Mouse (Mus musculus): ENCODE results near the gene Adamts17. TPM values are rescaled to one million over a fixed set of nuclear protein-coding genes. Genes with fewer than 3 reads are reported as not detected.

Gene Adamts17
- total and polyA plus RNA-seq, 3 experiments, result not detected

DNA sequence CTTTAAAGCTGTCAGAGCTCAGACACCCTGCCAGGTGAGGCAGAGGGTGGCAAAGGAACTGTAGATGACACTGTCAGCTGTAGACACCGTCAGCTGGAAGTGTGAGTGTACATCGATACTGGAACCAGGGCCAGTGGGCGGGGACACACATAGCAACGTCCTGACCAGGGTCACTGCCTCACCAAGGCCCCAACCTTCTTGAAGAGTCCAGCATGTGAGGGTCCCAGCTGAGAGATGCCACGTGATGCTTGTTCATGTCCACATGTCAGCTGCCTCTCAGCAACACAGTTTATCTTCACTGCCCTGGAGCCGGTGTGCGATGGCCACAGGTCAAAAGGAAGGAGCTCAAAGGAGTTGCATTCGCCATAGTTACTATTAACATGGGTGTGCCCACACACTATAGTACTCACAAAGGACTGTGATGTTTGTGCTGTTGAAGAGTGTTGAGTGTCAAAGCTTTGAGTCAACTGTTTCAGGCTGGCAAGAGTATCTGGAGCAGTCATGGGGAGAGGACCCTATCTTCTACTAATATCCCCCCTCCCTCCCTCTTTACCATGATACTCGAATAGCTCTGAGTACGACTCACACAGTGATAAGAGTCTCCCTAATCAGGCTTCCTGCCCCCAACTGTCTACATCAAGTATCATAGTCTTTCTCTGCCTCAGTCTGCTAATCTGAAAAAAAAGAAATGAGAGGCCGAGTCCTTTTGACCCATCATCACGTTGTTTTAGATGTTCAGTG is 172.6 kb downstream of the Adamts17 start:
- Histone ChIP-seq H3K4me1 (ENCODE audit: control insufficient read depth in 1 of 2, insufficient read depth in 2 of 2) (no peaks in the 10 kb centered on the region), H3K4me2 (ENCODE audit: insufficient read depth, low read depth, poor library complexity, severe bottlenecking) (no peak overlapping the region), H3K36me3 (replicated peaks in 1 of 2; ENCODE audit: control insufficient read depth in 1 of 2, insufficient read depth in 1 of 2, low read length in 1 of 2) (no peaks in the 10 kb centered on the region), H3K9ac (ENCODE audit: insufficient read depth, low read depth) (no peak overlapping the region), H3K4me3 (replicated peaks in 1 of 3; ENCODE audit: low read depth in 2 of 3, low read length in 2 of 3, poor library complexity in 1 of 3) (no peak overlapping the region), H3K9me3 (replicated peaks; ENCODE audit: low read length) (peaks cover 10% of the 10 kb centered on the region), H3K27ac (ENCODE audit: insufficient read depth, low read depth) (no peak overlapping the region), H3K27me3 (replicated peaks) (peaks cover 61% of the 10 kb centered on the region), H3K79me2 (replicated peaks; ENCODE audit: control insufficient read depth, extremely low read depth, insufficient read depth, poor library complexity, severe bottlenecking) (no peaks in the 10 kb centered on the region)
- dilution Hi-C loops (cut with MboI; ENCODE audit: extremely low pct_ligation_motif_present, extremely low pct_unique_long_range_greater_than_20kb, low sequenced_read_pairs) (no loop called here), in situ Hi-C loops (cut with MboI; ENCODE audit: low pct_ligation_motif_present, low pct_unique_long_range_greater_than_20kb, low sequenced_read_pairs) (no loop called here)
- TF ChIP-seq RAD21 (IDR thresholded peaks at IDR 0.05; ENCODE audit: low read depth, low read length) (no peak), EP300 (IDR thresholded peaks at IDR 0.05; ENCODE audit: low read length) (no peak), PAX5 (IDR thresholded peaks at IDR 0.05; ENCODE audit: low read length) (no peak), KAT2A (IDR thresholded peaks at IDR 0.05; ENCODE audit: insufficient replicate concordance, low read length) (no peak), TBP (conservative IDR thresholded peaks at IDR 0.05; ENCODE audit: low read depth, low read length) (no peak), POLR2A (IDR thresholded peaks at IDR 0.05; ENCODE audit: low read depth, low read length) (no peak), GABPA (IDR thresholded peaks at IDR 0.05; ENCODE audit: insufficient replicate concordance, low read depth, low read length) (no peak), NELFE (IDR thresholded peaks at IDR 0.05; ENCODE audit: low read depth, low read length) (no peak), ETS1 (conservative IDR thresholded peaks at IDR 0.05; ENCODE audit: low read depth, low read length) (no peak), JUN (IDR thresholded peaks at IDR 0.05; ENCODE audit: insufficient read depth, low read depth, low read length) (no peak), ZC3H11A (IDR thresholded peaks at IDR 0.05; ENCODE audit: low read depth, low read length) (no peak), USF1 (IDR thresholded peaks at IDR 0.05; ENCODE audit: low read depth, low read length) (no peak), CHD1 (IDR thresholded peaks at IDR 0.05; ENCODE audit: low read depth, low read length) (no peak), ZMIZ1 (IDR thresholded peaks at IDR 0.05; ENCODE audit: low read depth, low read length) (no peak), USF2 (conservative IDR thresholded peaks at IDR 0.05; ENCODE audit: low read depth, low read length) (no peak), MAX (IDR thresholded peaks at IDR 0.05; ENCODE audit: low read length) (no peak), MYC (IDR thresholded peaks at IDR 0.05; ENCODE audit: low read depth, low read length) (no peak), CTCF (conservative IDR thresholded peaks at IDR 0.05 in 1 of 2, IDR thresholded peaks at IDR 0.05 in 1 of 2; ENCODE audit: low read depth in 2 of 2, low read length in 2 of 2) (no peak)
- no peak for DNase-seq (ENCODE audit: extremely low read depth)

DNA sequence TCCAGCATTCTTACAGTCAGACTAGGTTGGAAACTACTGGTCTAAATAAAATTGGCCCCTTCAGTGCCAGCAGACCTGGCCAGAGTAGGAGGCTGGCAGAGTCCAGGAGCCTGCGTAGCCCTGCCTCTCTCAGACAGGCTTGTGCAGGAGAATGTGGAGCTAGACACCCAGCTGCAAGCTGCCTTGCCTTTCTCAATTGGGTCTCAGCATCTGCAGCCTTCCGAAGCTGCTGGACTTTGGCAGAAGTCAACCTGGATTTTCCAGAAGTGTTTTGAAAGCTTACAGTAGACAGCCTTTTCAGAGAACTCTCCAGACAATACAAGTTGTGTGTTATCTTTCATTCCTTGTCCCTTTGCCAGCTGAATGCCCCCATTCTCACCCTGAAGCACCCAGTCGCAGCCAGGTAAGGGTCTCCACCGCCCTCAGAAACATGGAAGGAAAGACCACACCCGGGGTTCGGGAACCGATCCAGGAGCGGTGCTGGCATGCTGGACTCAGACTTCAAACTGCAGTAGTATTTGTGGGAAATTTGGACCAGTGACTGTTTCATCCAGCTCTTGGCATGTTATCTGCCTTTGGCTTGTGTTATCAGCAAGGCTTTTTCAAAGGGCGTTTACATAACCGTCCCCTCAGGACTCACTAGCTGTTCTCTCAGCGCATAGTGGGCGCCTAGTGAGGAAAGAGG is 173.8 kb downstream of the Adamts17 start:
- Histone ChIP-seq H3K9me3 (replicated peaks; ENCODE audit: low read length) (peaks cover 9% of the 10 kb centered on the region), H3K36me3 (replicated peaks in 1 of 2; ENCODE audit: control insufficient read depth in 1 of 2, insufficient read depth in 1 of 2, low read length in 1 of 2) (no peaks in the 10 kb centered on the region), H3K79me2 (replicated peaks; ENCODE audit: control insufficient read depth, extremely low read depth, insufficient read depth, poor library complexity, severe bottlenecking) (no peaks in the 10 kb centered on the region), H3K9ac (ENCODE audit: insufficient read depth, low read depth) (no peak overlapping the region), H3K4me2 (ENCODE audit: insufficient read depth, low read depth, poor library complexity, severe bottlenecking) (no peak overlapping the region), H3K27me3 (replicated peaks) (peaks cover 61% of the 10 kb centered on the region), H3K27ac (ENCODE audit: insufficient read depth, low read depth) (no peak overlapping the region), H3K4me3 (replicated peaks in 1 of 3; ENCODE audit: low read depth in 2 of 3, low read length in 2 of 3, poor library complexity in 1 of 3) (no peak overlapping the region), H3K4me1 (ENCODE audit: control insufficient read depth in 1 of 2, insufficient read depth in 2 of 2) (no peaks in the 10 kb centered on the region)
- dilution Hi-C loops (cut with MboI; ENCODE audit: extremely low pct_ligation_motif_present, extremely low pct_unique_long_range_greater_than_20kb, low sequenced_read_pairs) (no loop called here), in situ Hi-C loops (cut with MboI; ENCODE audit: low pct_ligation_motif_present, low pct_unique_long_range_greater_than_20kb, low sequenced_read_pairs) (no loop called here)
- no peak for DNase-seq (ENCODE audit: extremely low read depth)
- TF ChIP-seq USF2 (conservative IDR thresholded peaks at IDR 0.05; ENCODE audit: low read depth, low read length) (no peak), PAX5 (IDR thresholded peaks at IDR 0.05; ENCODE audit: low read length) (no peak), NELFE (IDR thresholded peaks at IDR 0.05; ENCODE audit: low read depth, low read length) (no peak), MAZ (IDR thresholded peaks at IDR 0.05; ENCODE audit: low read depth, low read length) (no peak), ZMIZ1 (IDR thresholded peaks at IDR 0.05; ENCODE audit: low read depth, low read length) (no peak), SMC3 (IDR thresholded peaks at IDR 0.05; ENCODE audit: low read depth, low read length) (no peak), ETS1 (conservative IDR thresholded peaks at IDR 0.05; ENCODE audit: low read depth, low read length) (no peak), MXI1 (IDR thresholded peaks at IDR 0.05; ENCODE audit: low read depth, low read length) (no peak), ZC3H11A (IDR thresholded peaks at IDR 0.05; ENCODE audit: low read depth, low read length) (no peak), MAX (IDR thresholded peaks at IDR 0.05; ENCODE audit: low read length) (no peak)
